Mouse (Mus musculus) embryo, embryonic 11 days (tissue): ENCODE measurements around the gene Ascc2.

Experiments used
- DNase-seq: peaks from one replicate; pipeline ENCODE4 v3.0.0-alpha.2; 2015

The Ascc2 gene

GRCm38 (mm10) chr11:4729603-4730002 is 92.1 kb downstream of the Ascc2 start:
- no peak for DNase-seq

GRCm38 (mm10) chr11:4730096-4730495 is 92.5 kb downstream of the Ascc2 start:
- DNase-seq: no peak

GRCm38 (mm10) chr11:4730913-4731312 is 93.4 kb downstream of the Ascc2 start:
- DNase-seq: no peak

- no peak for DNase-seq
These were observed 94.2 kb downstream of the Ascc2 start for GRCm38 (mm10) chr11:4731781-4732180.

GRCm38 (mm10) chr11:4734179-4734578 is 96.6 kb downstream of the Ascc2 start:
- peak; percentile 66 for DNase-seq
